Mouse (Mus musculus): ENCODE results near the gene Nucb1.
A peak's percentile ranks its signal among the peaks of the same experiment; 100 is the strongest.

DNA sequence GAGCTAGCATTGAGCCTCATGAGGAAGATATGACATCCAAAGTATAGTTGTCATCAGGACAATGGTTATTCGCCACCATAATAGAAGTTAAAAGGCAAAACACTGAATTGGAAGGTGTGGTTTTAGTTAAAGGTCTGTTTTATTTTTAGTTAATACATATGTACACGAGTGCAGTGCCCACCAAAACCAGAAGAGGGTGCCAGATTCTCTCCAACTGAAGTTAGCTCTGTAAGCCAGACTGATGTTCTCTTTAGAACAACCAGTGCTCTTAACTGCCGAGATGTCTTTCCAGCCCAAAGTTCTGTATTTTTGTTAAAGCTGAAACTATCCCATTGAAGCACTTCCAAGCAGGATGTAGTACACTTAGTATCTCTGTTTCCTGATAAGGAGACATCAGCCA, 39.3 kb downstream of the Nucb1 start:
- TF ChIP-seq POLR2A (IDR thresholded peaks at IDR 0.05; ENCODE audit: low read depth, low read length) (no peak), CTCF (IDR thresholded peaks at IDR 0.05; ENCODE audit: extremely low read depth, insufficient read depth, insufficient read length, insufficient replicate concordance) (peak; percentile 27; the same call in 1 of the 2 replicates)

Measured in spleen, adult 2 months (tissue).